Mouse (Mus musculus): ENCODE measurements at regions not wholly inside any gene's neighbourhood (a gene's known extent, or its start where the extent isn't known, plus 50 kb on each side); places are given as distances from the start of the nearest gene placed in this dataset.

- peak; percentile 45 for DNase-seq
Observed at GRCm38 (mm10) chr4:31838592-31838991, 125.3 kb upstream of the Map3k7 start.

- DNase-seq = no peak
Observed at GRCm38 (mm10) chr4:31849763-31850162, 114.1 kb upstream of the Map3k7 start.

GRCm38 (mm10) chr4:31851006-31851405, 112.9 kb upstream of the Map3k7 start:
- DNase-seq = no peak

- no peak for DNase-seq
Observed at GRCm38 (mm10) chr4:31853851-31854250, 110.0 kb upstream of the Map3k7 start.

- DNase-seq = no peak
Observed at GRCm38 (mm10) chr4:31860389-31860788, 103.5 kb upstream of the Map3k7 start.

- DNase-seq = no peak
Observed at GRCm38 (mm10) chr4:31861172-31861571, 102.7 kb upstream of the Map3k7 start.

- DNase-seq = no peak
Observed at GRCm38 (mm10) chr4:31872985-31873983, 90.6 kb upstream of the Map3k7 start.

GRCm38 (mm10) chr4:31877389-31877788, 86.5 kb upstream of the Map3k7 start:
- DNase-seq = no peak

- no peak for DNase-seq
Observed at GRCm38 (mm10) chr4:31878493-31879191, 85.3 kb upstream of the Map3k7 start.

- no peak for DNase-seq
Observed at GRCm38 (mm10) chr4:31879192-31879585, 84.7 kb upstream of the Map3k7 start.

- DNase-seq = no peak
Observed at GRCm38 (mm10) chr4:31880213-31880612, 83.7 kb upstream of the Map3k7 start.

- no peak for DNase-seq
Observed at GRCm38 (mm10) chr4:31889673-31890072, 74.2 kb upstream of the Map3k7 start.

GRCm38 (mm10) chr4:31909086-31909673, 54.7 kb upstream of the Map3k7 start:
- no peak for DNase-seq

All from heart, adult 11 months (tissue).